Mouse (Mus musculus): ENCODE measurements around the gene Adam4. TPM values are rescaled to one million over a fixed set of nuclear protein-coding genes. Genes with fewer than 3 reads are reported as not detected.

Gene Adam4
- 1.3 TPM in 2 replicates for polyA plus RNA-seq (2012; rRNA removed)

GRCm38 (mm10) chr12:81421846-81422245 is at the start of gene Adam4:
Gene Adam4 (minus strand): TSS chr12:81421946.

DNA sequence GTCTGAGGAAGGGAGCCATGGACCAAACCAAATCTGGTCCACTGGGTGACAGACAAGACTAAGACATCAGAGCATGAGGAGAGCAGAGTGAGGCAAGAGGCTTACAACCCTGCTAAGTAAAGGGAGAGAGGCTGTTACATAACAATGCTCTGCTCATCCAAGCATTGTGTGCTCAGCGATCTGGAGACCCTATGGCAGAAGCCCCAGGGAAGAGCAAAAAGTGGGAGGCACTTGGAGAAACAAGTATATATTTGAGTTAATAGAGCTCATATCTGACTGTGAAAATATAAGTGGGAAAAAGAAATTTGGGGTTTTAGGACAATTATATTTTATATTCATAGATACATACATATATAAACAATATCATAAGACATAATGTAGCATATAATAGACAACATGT is 42.4 kb downstream of the Adam4 start, which contains the start of gene Gm4787:
Gm4787 (minus strand) TSS at position 101 of the 400 bp plus-strand sequence.

Other genes starting within 250 kb of the Adam4 start
- 6.9 and 7.5 TPM in 2 replicates for gene Slc8a3, start 88.8 kb downstream of the Adam4 start, polyA plus RNA-seq (2012; rRNA removed)
- gene Gm4787, start 42.5 kb downstream of the Adam4 start, polyA plus RNA-seq (2012; rRNA removed) = 1.3 TPM in 2 replicates
- 86.9 and 87.5 TPM in 2 replicates for gene Cox16, start 63.2 kb upstream of the Adam4 start, polyA plus RNA-seq (2012; rRNA removed)
- 20.2 and 22.1 TPM in 2 replicates for gene Gm20498, start 111.0 kb upstream of the Adam4 start, polyA plus RNA-seq (2012; rRNA removed)
- 20.0 and 22.2 TPM in 2 replicates for gene Synj2bp, start 111.0 kb upstream of the Adam4 start, polyA plus RNA-seq (2012; rRNA removed)
- 0.27 and 0.34 TPM in 2 replicates for gene Adam21, start 146.5 kb upstream of the Adam4 start, polyA plus RNA-seq (2012; rRNA removed)
- 47.1 and 52.0 TPM in 2 replicates for gene Med6, start 173.1 kb upstream of the Adam4 start, polyA plus RNA-seq (2012; rRNA removed)
- 15.0 and 16.7 TPM in 2 replicates for gene Ttc9, start 209.3 kb upstream of the Adam4 start, polyA plus RNA-seq (2012; rRNA removed)

Measured in central nervous system, embryonic 14 days (tissue).